Mouse (Mus musculus) thymus, postnatal 14 days (tissue): Measurements from ENCODE around the gene Tnnc2.
"Not testable (repeated sequence)": the region's sequence is repeated elsewhere in the genome, so short reads cannot be mapped to it uniquely, and the experiment has no call there.

ENCODE experiments used
- DNase-seq: peaks from one replicate; pipeline ENCODE4 v3.0.0; 2021

Gene Tnnc2

GRCm38 (mm10) chr2:164779481-164780086 lies at the start of gene Tnnc2:
Tnnc2 (minus strand) TSS chr2:164779967.
- DNase-seq: no peak

- DNase-seq: no peak
Observed at GRCm38 (mm10) chr2:164829090-164829489, 49.3 kb upstream of the Tnnc2 start.

- DNase-seq: no peak
Observed at GRCm38 (mm10) chr2:164828437-164828836, 48.7 kb upstream of the Tnnc2 start, which contains the start of gene Spata25. Spata25 (minus strand) TSS chr2:164828537.

- DNase-seq: no peak
Observed at GRCm38 (mm10) chr2:164827146-164827850, 47.5 kb upstream of the Tnnc2 start.

- DNase-seq: no peak
Observed at GRCm38 (mm10) chr2:164825521-164825920, 45.8 kb upstream of the Tnnc2 start.

- DNase-seq: no peak
Observed at GRCm38 (mm10) chr2:164823969-164824368, 44.2 kb upstream of the Tnnc2 start.

- peak; percentile 25 for DNase-seq
Observed at GRCm38 (mm10) chr2:164823181-164823585, 43.4 kb upstream of the Tnnc2 start.

- DNase-seq: peak; percentile 99
Observed at GRCm38 (mm10) chr2:164822636-164823165, 42.9 kb upstream of the Tnnc2 start, which contains the start of gene Zswim1. Zswim1 (plus strand) TSS chr2:164822686.

- DNase-seq: no peak
Observed at GRCm38 (mm10) chr2:164821060-164821459, 41.3 kb upstream of the Tnnc2 start.

- no peak for DNase-seq
Observed at GRCm38 (mm10) chr2:164817703-164818102, 37.9 kb upstream of the Tnnc2 start.

GRCm38 (mm10) chr2:164817206-164817605 lies 37.4 kb upstream of the Tnnc2 start:
- DNase-seq: no peak

- DNase-seq: no peak
Observed at GRCm38 (mm10) chr2:164815821-164816220, 36.1 kb upstream of the Tnnc2 start.

- no peak for DNase-seq
Observed at GRCm38 (mm10) chr2:164815348-164815747, 35.6 kb upstream of the Tnnc2 start.

GRCm38 (mm10) chr2:164813557-164813956 lies 33.8 kb upstream of the Tnnc2 start:
- DNase-seq: no peak

GRCm38 (mm10) chr2:164806614-164807013 lies 26.8 kb upstream of the Tnnc2 start:
- DNase-seq: no peak

GRCm38 (mm10) chr2:164805332-164805718 lies 25.6 kb upstream of the Tnnc2 start:
- no peak for DNase-seq

- DNase-seq: peak; percentile 99
Observed at GRCm38 (mm10) chr2:164804533-164805331, 25.0 kb upstream of the Tnnc2 start, which contains the start of the genes Acot8 and Zswim3. Acot8 (minus strand) TSS chr2:164804882. Zswim3 (plus strand) TSS chr2:164805098.

GRCm38 (mm10) chr2:164803921-164804313 lies 24.1 kb upstream of the Tnnc2 start:
- DNase-seq: no peak

GRCm38 (mm10) chr2:164803201-164803920 lies 23.6 kb upstream of the Tnnc2 start:
- DNase-seq: no peak

GRCm38 (mm10) chr2:164800252-164801004 lies 20.7 kb upstream of the Tnnc2 start:
- no peak for DNase-seq

GRCm38 (mm10) chr2:164798554-164798953 lies 18.8 kb upstream of the Tnnc2 start:
- not testable (repeated sequence) for DNase-seq

GRCm38 (mm10) chr2:164795868-164796267 lies 16.1 kb upstream of the Tnnc2 start:
- no peak for DNase-seq
